Mouse (Mus musculus) forebrain, embryonic 10.5 days (tissue): ENCODE data around the gene Stk40. TPM values are rescaled to one million over a fixed set of nuclear protein-coding genes. Genes with fewer than 3 reads are reported as not detected.

Experiments used
- DNase-seq: peaks from one replicate; pipeline ENCODE4 v3.0.0-alpha.2; 2017; ENCODE audit warnings: low spot score; ENCODE audit errors: extremely low spot score
- H3K27ac ChIP-seq: fragments of 300-500 bp; sonication (generic); 2 replicates; pipeline ENCODE4 v1.5.1; 2016; ENCODE audit warnings: mild to moderate bottlenecking
- H3K27me3 ChIP-seq: fragments of 300-500 bp; sonication (generic); 2 replicates; pipeline ENCODE4 v1.6.1; 2016; ENCODE audit warnings: mild to moderate bottlenecking; ENCODE audit not compliant: poor library complexity, severe bottlenecking
- H3K36me3 ChIP-seq: fragments of 300-500 bp; sonication (generic); replicated peaks from 2 replicates; pipeline ENCODE4 v1.6.1; 2016; ENCODE audit warnings: mild to moderate bottlenecking, moderate library complexity
- H3K4me1 ChIP-seq: fragments of 300-500 bp; sonication (generic); 2 replicates; pipeline ENCODE4 v1.6.1; 2016
- H3K4me3 ChIP-seq: fragments of 300-500 bp; sonication (generic); 2 replicates; pipeline ENCODE4 v1.5.1; 2016; ENCODE audit warnings: mild to moderate bottlenecking, moderate library complexity
- H3K9me3 ChIP-seq: fragments of 300-500 bp; sonication (generic); 2 replicates; pipeline ENCODE4 v1.6.1; 2016; ENCODE audit warnings: mild to moderate bottlenecking, moderate library complexity
- WGBS: fragments of 180-500 bp; shearing (Covaris S2); methylation state at CpG from one replicate; pipeline ENCODE4 v1.1.7; 2016; 5-methylcytosine and 5-hydroxymethylcytosine counted together
- polyA plus RNA-seq: library from polyadenylated mRNA; unstranded; fragments of >200 nt; fragmentation: Nextera tagmentation; extraction: Ambion mirVana; gene quantifications from 2 replicates; pipeline ENCODE4 v1.2.1, GENCODE M21; 2016

Gene Stk40
- polyA plus RNA-seq: 43.7 and 45.5 TPM in 2 replicates

- under 1% methylated on average over 34 of the region's 34 CpGs for WGBS
- no peaks in the 10 kb centered on the region for H3K9me3 ChIP-seq
- peak within 1 kb of the TSS; percentile 90 for H3K27ac ChIP-seq
- DNase-seq: peak; percentile 98
- H3K27me3 ChIP-seq: no peaks in the 10 kb centered on the region
- H3K36me3 ChIP-seq: peaks cover 21% of the 10 kb centered on the region
- H3K4me1 ChIP-seq: peaks cover 62% of the 10 kb centered on the region
- peak within 1 kb of the TSS; percentile 90 for H3K4me3 ChIP-seq
These were observed at the start of gene Stk40 for GRCm38 (mm10) chr4:126103590-126104068. Gene Stk40, plus strand, starts transcription at chr4:126103957.

GRCm38 (mm10) chr4:126057207-126058133 is 46.3 kb upstream of the Stk40 start:
- WGBS: 16% methylated on average over 19 of the region's 19 CpGs
- H3K27me3 ChIP-seq: no peaks in the 10 kb centered on the region
- H3K9me3 ChIP-seq: no peaks in the 10 kb centered on the region
- peaks cover 44% of the 10 kb centered on the region for H3K36me3 ChIP-seq
- H3K4me1 ChIP-seq: peaks cover 19% of the 10 kb centered on the region
- DNase-seq: no peak
- peak overlapping the region; percentile 68 for H3K4me3 ChIP-seq
- H3K27ac ChIP-seq: peak overlapping the region; percentile 88

GRCm38 (mm10) chr4:126058134-126058996 is 45.4 kb upstream of the Stk40 start, which contains the start of gene Oscp1:
Gene Oscp1, plus strand, starts transcription at chr4:126058565.
- under 1% methylated on average over 57 of the region's 57 CpGs for WGBS
- H3K27ac ChIP-seq: peak within 1 kb of the TSS; percentile 88
- DNase-seq: peak; percentile 95

GRCm38 (mm10) chr4:126058997-126059362 is 44.8 kb upstream of the Stk40 start:
- peaks cover 29% of the 10 kb centered on the region for H3K36me3 ChIP-seq
- 45% methylated on average over 9 of the region's 9 CpGs for WGBS

More at GRCm38 (mm10) chr4:126058134-126058996, 45.4 kb upstream of the Stk40 start, which contains the start of gene Oscp1:
- Histone ChIP-seq H3K4me3 (peak within 1 kb of the TSS; percentile 68), H3K9me3 (no peaks in the 10 kb centered on the region), H3K4me1 (peaks cover 19% of the 10 kb centered on the region), H3K27me3 (no peaks in the 10 kb centered on the region), H3K36me3 (peaks cover 35% of the 10 kb centered on the region)

GRCm38 (mm10) chr4:126062856-126063255 is 40.9 kb upstream of the Stk40 start:
- Histone ChIP-seq H3K27me3 (no peaks in the 10 kb centered on the region), H3K36me3 (no peaks in the 10 kb centered on the region), H3K4me3 (no peak overlapping the region), H3K9me3 (no peaks in the 10 kb centered on the region), H3K4me1 (peaks cover 11% of the 10 kb centered on the region), H3K27ac (no peak overlapping the region)
- no peak for DNase-seq
- 32% methylated on average over 1 of the region's 1 CpGs for WGBS

More at GRCm38 (mm10) chr4:126058997-126059362, 44.8 kb upstream of the Stk40 start:
- Histone ChIP-seq H3K4me3 (peak overlapping the region; percentile 68), H3K27me3 (no peaks in the 10 kb centered on the region), H3K27ac (peak overlapping the region; percentile 88), H3K9me3 (no peaks in the 10 kb centered on the region), H3K4me1 (peaks cover 19% of the 10 kb centered on the region)
- no peak for DNase-seq

- no peaks in the 10 kb centered on the region for H3K27me3 ChIP-seq
- H3K4me3 ChIP-seq: no peak overlapping the region
- DNase-seq: no peak
- no peaks in the 10 kb centered on the region for H3K36me3 ChIP-seq
- no peak overlapping the region for H3K27ac ChIP-seq
- no peaks in the 10 kb centered on the region for H3K4me1 ChIP-seq
- WGBS: 93% methylated on average over 7 of the region's 7 CpGs
- H3K9me3 ChIP-seq: no peaks in the 10 kb centered on the region; the same call in 1 of the 2 replicates
These were observed 38.5 kb upstream of the Stk40 start for GRCm38 (mm10) chr4:126065241-126065640.

- WGBS: 85% methylated on average over 15 of the region's 15 CpGs
- no peak overlapping the region for H3K4me3 ChIP-seq
- H3K27me3 ChIP-seq: no peaks in the 10 kb centered on the region
- H3K9me3 ChIP-seq: no peaks in the 10 kb centered on the region; the same call in 1 of the 2 replicates
- no peaks in the 10 kb centered on the region for H3K4me1 ChIP-seq
- no peak for DNase-seq
- H3K36me3 ChIP-seq: 0 out of 2 replicates have a peak, but pooled peaks cover 2% of the 10 kb centered on the region
- no peak overlapping the region for H3K27ac ChIP-seq
These were observed 36.2 kb upstream of the Stk40 start for GRCm38 (mm10) chr4:126067401-126068077.

GRCm38 (mm10) chr4:126068842-126069241 is 34.9 kb upstream of the Stk40 start:
- no peak overlapping the region for H3K4me3 ChIP-seq
- no peaks in the 10 kb centered on the region; the same call in 1 of the 2 replicates for H3K9me3 ChIP-seq
- H3K36me3 ChIP-seq: peaks cover 5% of the 10 kb centered on the region; the same call in 1 of the 2 replicates
- 88% methylated on average over 6 of the region's 6 CpGs for WGBS
- H3K4me1 ChIP-seq: no peaks in the 10 kb centered on the region
- H3K27ac ChIP-seq: no peak overlapping the region
- DNase-seq: no peak
- no peaks in the 10 kb centered on the region for H3K27me3 ChIP-seq

- H3K36me3 ChIP-seq: peaks cover 30% of the 10 kb centered on the region
- H3K27ac ChIP-seq: no peak overlapping the region
- WGBS: 83% methylated on average over 6 of the region's 6 CpGs
- no peaks in the 10 kb centered on the region for H3K27me3 ChIP-seq
- no peak overlapping the region for H3K4me3 ChIP-seq
- H3K9me3 ChIP-seq: no peaks in the 10 kb centered on the region
- H3K4me1 ChIP-seq: no peaks in the 10 kb centered on the region
- no peak for DNase-seq
These were observed 25.9 kb upstream of the Stk40 start for GRCm38 (mm10) chr4:126077833-126078232.

- Histone ChIP-seq H3K36me3 (peaks cover 34% of the 10 kb centered on the region), H3K27me3 (no peaks in the 10 kb centered on the region), H3K4me3 (no peak overlapping the region), H3K9me3 (no peaks in the 10 kb centered on the region), H3K4me1 (no peaks in the 10 kb centered on the region), H3K27ac (no peak overlapping the region)
- no peak for DNase-seq
- WGBS: 80% methylated on average over 4 of the region's 4 CpGs
These were observed 24.5 kb upstream of the Stk40 start for GRCm38 (mm10) chr4:126079266-126079665.

- no peak overlapping the region for H3K4me3 ChIP-seq
- DNase-seq: no peak
- no peak overlapping the region for H3K27ac ChIP-seq
- 0 out of 2 replicates have a peak, but pooled peaks cover 3% of the 10 kb centered on the region for H3K4me1 ChIP-seq
- H3K9me3 ChIP-seq: no peaks in the 10 kb centered on the region
- peaks cover 24% of the 10 kb centered on the region for H3K36me3 ChIP-seq
- WGBS: 89% methylated on average over 1 of the region's 1 CpGs
- no peaks in the 10 kb centered on the region for H3K27me3 ChIP-seq
These were observed 22.2 kb upstream of the Stk40 start for GRCm38 (mm10) chr4:126081601-126082000.

GRCm38 (mm10) chr4:126083021-126083420 is 20.7 kb upstream of the Stk40 start:
- Histone ChIP-seq H3K27me3 (no peaks in the 10 kb centered on the region), H3K4me1 (0 out of 2 replicates have a peak, but pooled peaks cover 3% of the 10 kb centered on the region), H3K36me3 (peaks cover 24% of the 10 kb centered on the region), H3K4me3 (no peak overlapping the region), H3K9me3 (no peaks in the 10 kb centered on the region), H3K27ac (no peak overlapping the region)
- 93% methylated on average over 9 of the region's 9 CpGs for WGBS
- no peak for DNase-seq
